Mouse (Mus musculus): ENCODE data around the gene Mrps12. TPM values are rescaled to one million over a fixed set of nuclear protein-coding genes. Genes with fewer than 3 reads are reported as not detected.

Gene Mrps12
- total and polyA plus RNA-seq, 3 experiments = 126 to 137 TPM; not detected in 1

- H3K9me3 ChIP-seq (replicated peaks; ENCODE audit: insufficient read depth, low read length) = no peaks in the 10 kb centered on the region
- no peaks in the 10 kb centered on the region for H3K27me3 ChIP-seq (ENCODE audit: control insufficient read depth in 1 of 2, insufficient read depth in 2 of 2, low read length in 2 of 2)
- no peaks in the 10 kb centered on the region for H3K4me1 ChIP-seq (ENCODE audit: control insufficient read depth in 1 of 2, insufficient read depth in 2 of 2, low read length in 2 of 2)
- H3K9ac ChIP-seq (ENCODE audit: control insufficient read depth, low read depth, low read length, poor library complexity, severe bottlenecking) = no peak within 1 kb of the TSS
- H3K4me3 ChIP-seq (ENCODE audit: control insufficient read depth in 1 of 2, insufficient read depth in 1 of 2, low read depth in 2 of 2, low read length in 2 of 2) = no peak within 1 kb of the TSS
- H3K79me2 ChIP-seq (ENCODE audit: control insufficient read depth, insufficient read depth, low read length, poor library complexity) = no peaks in the 10 kb centered on the region
- H3K36me3 ChIP-seq (ENCODE audit: control insufficient read depth in 1 of 2, insufficient read depth in 2 of 2, low read length in 2 of 2) = no peaks in the 10 kb centered on the region
- DNase-seq (ENCODE audit: low read depth, low spot score) = no peak
- no peak for TF ChIP-seq SIN3A (IDR thresholded peaks at IDR 0.05; ENCODE audit: low read length)
- TF ChIP-seq ZMIZ1 (IDR thresholded peaks at IDR 0.05; ENCODE audit: low read depth, low read length) = no peak
- TF ChIP-seq USF1 (IDR thresholded peaks at IDR 0.05; ENCODE audit: low read depth, low read length) = no peak
- TF ChIP-seq MYC (IDR thresholded peaks at IDR 0.05; ENCODE audit: low read depth, low read length) = no peak
- TF ChIP-seq MEF2A (IDR thresholded peaks at IDR 0.05; ENCODE audit: extremely low read depth, insufficient replicate concordance, low read depth, low read length, poor library complexity, severe bottlenecking) = no peak
- TF ChIP-seq BHLHE40 (IDR thresholded peaks at IDR 0.05; ENCODE audit: borderline replicate concordance, low read depth, low read length) = no peak
- no peak for TF ChIP-seq SMC3 (IDR thresholded peaks at IDR 0.05; ENCODE audit: low read depth, low read length)
- no peak for TF ChIP-seq KAT2A (conservative IDR thresholded peaks at IDR 0.05; ENCODE audit: low read depth, low read length)
- TF ChIP-seq NELFE (IDR thresholded peaks at IDR 0.05; ENCODE audit: low read depth, low read length) = no peak
- TF ChIP-seq ELF1 (IDR thresholded peaks at IDR 0.05; ENCODE audit: low read depth, low read length) = no peak
- TF ChIP-seq GABPA (IDR thresholded peaks at IDR 0.05; ENCODE audit: low read depth, low read length) = no peak
- no peak for TF ChIP-seq MYB (IDR thresholded peaks at IDR 0.05; ENCODE audit: low read depth, low read length)
- TF ChIP-seq ZNF384 (IDR thresholded peaks at IDR 0.05; ENCODE audit: low read depth, low read length) = no peak
- TF ChIP-seq USF2 (IDR thresholded peaks at IDR 0.05; ENCODE audit: borderline replicate concordance in 1 of 2, insufficient read depth in 1 of 2, low read depth in 1 of 2, low read length in 2 of 2) = no peak
- no peak for TF ChIP-seq MXI1 (IDR thresholded peaks at IDR 0.05; ENCODE audit: low read depth, low read length)
- TF ChIP-seq CHD2 (IDR thresholded peaks at IDR 0.05; ENCODE audit: low read length) = no peak
- no peak for TF ChIP-seq ZC3H11A (IDR thresholded peaks at IDR 0.05; ENCODE audit: low read depth, low read length)
- TF ChIP-seq ETS1 (IDR thresholded peaks at IDR 0.05; ENCODE audit: low read depth, low read length) = no peak
- TF ChIP-seq POLR2AphosphoS5 (IDR thresholded peaks at IDR 0.05; ENCODE audit: borderline replicate concordance, low read depth, low read length) = no peak
- H3K27ac ChIP-seq (ENCODE audit: control insufficient read depth, low read depth, low read length) = no peak within 1 kb of the TSS
Measured at GRCm38 (mm10) chr7:28788307-28789195, 46.9 kb upstream of the Mrps12 start, which contains the start of gene Rinl. Gene Rinl, plus strand, starts transcription at chr7:28788969.
